Mouse (Mus musculus) limb, embryonic 11.5 days (tissue): Measurements from ENCODE around the gene Ppp1r37. TPM values are rescaled to one million over a fixed set of nuclear protein-coding genes. Genes with fewer than 3 reads are reported as not detected.

Experiments used
- ATAC-seq: fragments of 200-750 bp; cut with Nextera tagmentation; 2 replicates; pipeline ENCODE4 v1.8.0; 2017; ENCODE audit warnings: low read depth; ENCODE audit not compliant: insufficient number of reproducible peaks, low FRiP score, low TSS enrichment
- DNase-seq: peaks from one replicate; pipeline ENCODE4 v3.0.0-alpha.2; 2015; ENCODE audit warnings: low spot score
- H3K27ac ChIP-seq: fragments of 300-500 bp; sonication (generic); replicated peaks from 2 replicates; pipeline ENCODE4 v1.5.1; 2014; ENCODE audit warnings: low read depth, mild to moderate bottlenecking, low read length
- H3K27me3 ChIP-seq: fragments of 300-500 bp; sonication (generic); 2 replicates; pipeline ENCODE4 v1.6.1; 2014; ENCODE audit warnings: mild to moderate bottlenecking, low read length, mixed read lengths; ENCODE audit not compliant: control insufficient read depth, insufficient read depth
- H3K36me3 ChIP-seq: fragments of 300-500 bp; sonication (generic); 2 replicates; pipeline ENCODE4 v1.6.1; 2014; ENCODE audit warnings: mild to moderate bottlenecking, low read length, moderate library complexity, mixed read lengths; ENCODE audit not compliant: control insufficient read depth, insufficient read depth
- H3K4me1 ChIP-seq: fragments of 300-500 bp; sonication (generic); 2 replicates; pipeline ENCODE4 v1.6.1; 2014; ENCODE audit warnings: low read length, mixed read lengths; ENCODE audit not compliant: control insufficient read depth, insufficient read depth
- H3K4me2 ChIP-seq: fragments of 300-500 bp; sonication (generic); 2 replicates; pipeline ENCODE4 v1.6.1; 2014; ENCODE audit warnings: low read depth, mild to moderate bottlenecking, moderate library complexity; ENCODE audit not compliant: severe bottlenecking
- H3K4me3 ChIP-seq: fragments of 300-500 bp; sonication (generic); 2 replicates; pipeline ENCODE4 v1.5.1; 2014; ENCODE audit warnings: low read depth, low read length
- H3K9ac ChIP-seq: fragments of 300-500 bp; sonication (generic); 2 replicates; pipeline ENCODE4 v1.6.1; 2014; ENCODE audit warnings: mild to moderate bottlenecking, low read length
- H3K9me3 ChIP-seq: fragments of 300-500 bp; sonication (generic); 2 replicates; pipeline ENCODE4 v1.6.1; 2016; ENCODE audit warnings: low read length; ENCODE audit not compliant: control insufficient read depth
- WGBS: fragments of 180-500 bp; shearing (Covaris S2); extraction: QIAGEN DNeasy Blood & Tissue Kit; methylation state at CpG from one replicate; pipeline ENCODE4 v1.1.7; 2014; 5-methylcytosine and 5-hydroxymethylcytosine counted together
- polyA plus RNA-seq: library from polyadenylated mRNA; unstranded; fragments of >200 nt; fragmentation: Nextera tagmentation; extraction: Ambion mirVana; gene quantifications from 2 replicates; pipeline ENCODE4 v1.2.1, GENCODE M21; 2014

Gene Ppp1r37
- polyA plus RNA-seq, 1 experiment from 2014 or later: 5.5 TPM

- no peak overlapping the region for H3K4me3 ChIP-seq
- H3K36me3 ChIP-seq: no peaks in the 10 kb centered on the region; the same call in none of the 2 replicates
- WGBS: 82% methylated on average over 7 of the region's 7 CpGs
- H3K9me3 ChIP-seq: no peaks in the 10 kb centered on the region
- DNase-seq: no peak
- H3K27ac ChIP-seq: no peak overlapping the region
- no peak for ATAC-seq
- no peaks in the 10 kb centered on the region for H3K27me3 ChIP-seq
- H3K4me2 ChIP-seq: no peak overlapping the region
- 0 out of 2 replicates have a peak, but pooled peaks cover 3% of the 10 kb centered on the region for H3K4me1 ChIP-seq
- no peak overlapping the region for H3K9ac ChIP-seq
Measured at GRCm38 (mm10) chr7:19541681-19542154, 21.2 kb downstream of the Ppp1r37 start.

GRCm38 (mm10) chr7:19540771-19541566, 21.9 kb downstream of the Ppp1r37 start:
- H3K27me3 ChIP-seq: no peaks in the 10 kb centered on the region

GRCm38 (mm10) chr7:19534676-19535075, 28.2 kb downstream of the Ppp1r37 start:
- ATAC-seq: no peak
- Histone ChIP-seq H3K4me2 (no peak overlapping the region), H3K4me3 (no peak overlapping the region), H3K27ac (no peak overlapping the region), H3K9ac (no peak overlapping the region), H3K27me3 (no peaks in the 10 kb centered on the region), H3K4me1 (0 out of 2 replicates have a peak, but pooled peaks cover 2% of the 10 kb centered on the region), H3K36me3 (peaks cover 40% of the 10 kb centered on the region), H3K9me3 (no peaks in the 10 kb centered on the region)
- WGBS: 90% methylated on average over 10 of the region's 10 CpGs
- no peak for DNase-seq

More at GRCm38 (mm10) chr7:19540771-19541566, 21.9 kb downstream of the Ppp1r37 start:
- 0 out of 2 replicates have a peak, but pooled peaks cover 2% of the 10 kb centered on the region for H3K4me1 ChIP-seq
- H3K9ac ChIP-seq: no peak overlapping the region
- WGBS: 94% methylated on average over 2 of the region's 2 CpGs
- ATAC-seq (no peak), DNase-seq (no peak)
- no peaks in the 10 kb centered on the region; the same call in none of the 2 replicates for H3K36me3 ChIP-seq
- H3K9me3 ChIP-seq: no peaks in the 10 kb centered on the region
- no peak overlapping the region for H3K4me3 ChIP-seq
- H3K27ac ChIP-seq: no peak overlapping the region
- no peak overlapping the region for H3K4me2 ChIP-seq

DNA sequence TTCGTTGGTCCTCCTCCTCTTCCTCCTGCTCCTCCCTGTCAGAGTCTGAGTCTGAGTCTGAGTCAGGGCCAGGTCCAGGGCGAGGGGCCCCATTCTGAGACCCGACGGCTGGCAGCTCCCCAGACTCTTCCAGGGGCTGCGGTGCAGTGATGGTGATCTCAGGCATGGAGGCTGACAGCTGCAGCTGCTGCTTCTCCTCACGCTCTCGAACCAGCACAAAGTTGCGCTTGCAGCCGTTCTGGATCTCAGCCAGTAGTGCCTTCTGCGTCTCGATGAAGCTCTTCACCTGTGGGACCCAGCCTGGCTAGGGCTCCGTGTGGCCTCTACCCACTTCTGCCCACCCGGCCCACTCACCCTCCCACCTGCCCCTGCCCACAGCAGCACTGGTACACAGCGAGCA, 30.6 kb downstream of the Ppp1r37 start:
- no peak overlapping the region for H3K4me2 ChIP-seq
- peaks cover 40% of the 10 kb centered on the region for H3K36me3 ChIP-seq
- DNase-seq: no peak
- no peak overlapping the region for H3K9ac ChIP-seq
- 95% methylated on average over 14 of the region's 14 CpGs for WGBS
- H3K27me3 ChIP-seq: no peaks in the 10 kb centered on the region
- ATAC-seq: no peak
- H3K4me3 ChIP-seq: no peak overlapping the region
- H3K4me1 ChIP-seq: 0 out of 2 replicates have a peak, but pooled peaks cover 2% of the 10 kb centered on the region
- no peak overlapping the region for H3K27ac ChIP-seq
- no peaks in the 10 kb centered on the region for H3K9me3 ChIP-seq

- ATAC-seq (no peak), DNase-seq (no peak)
- WGBS: 63% methylated on average over 10 of the region's 10 CpGs
- Histone ChIP-seq H3K9me3 (no peaks in the 10 kb centered on the region), H3K4me1 (0 out of 2 replicates have a peak, but pooled peaks cover under 1% of the 10 kb centered on the region), H3K4me2 (no peak overlapping the region), H3K27ac (no peak overlapping the region), H3K36me3 (peaks cover 40% of the 10 kb centered on the region), H3K4me3 (no peak overlapping the region), H3K27me3 (no peaks in the 10 kb centered on the region), H3K9ac (no peak overlapping the region)
Measured at GRCm38 (mm10) chr7:19531077-19531476, 31.8 kb downstream of the Ppp1r37 start.

DNA sequence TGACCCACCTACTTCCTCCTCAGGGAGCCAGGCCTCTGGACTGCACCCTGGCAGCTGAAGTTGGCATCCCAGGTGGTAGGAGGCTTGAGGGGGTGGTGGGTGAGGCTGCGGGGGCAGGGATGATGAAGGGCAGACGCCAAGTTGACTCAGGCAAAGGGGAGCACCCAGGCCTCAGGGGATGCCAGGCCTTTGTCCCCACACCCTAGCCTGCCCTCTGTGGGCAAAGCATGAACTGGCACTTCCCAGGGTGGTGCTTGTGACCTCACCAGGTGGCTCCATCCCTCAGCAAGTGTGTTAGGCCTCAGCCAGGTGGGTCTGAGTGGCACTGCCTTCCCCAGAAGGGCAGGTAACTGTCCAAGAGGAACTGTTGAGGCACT, 37.8 kb downstream of the Ppp1r37 start:
- H3K4me3 ChIP-seq: no peak overlapping the region; the same call in 1 of the 2 replicates
- H3K9ac ChIP-seq: no peak overlapping the region
- 52% methylated on average over 2 of the region's 2 CpGs for WGBS

DNA sequence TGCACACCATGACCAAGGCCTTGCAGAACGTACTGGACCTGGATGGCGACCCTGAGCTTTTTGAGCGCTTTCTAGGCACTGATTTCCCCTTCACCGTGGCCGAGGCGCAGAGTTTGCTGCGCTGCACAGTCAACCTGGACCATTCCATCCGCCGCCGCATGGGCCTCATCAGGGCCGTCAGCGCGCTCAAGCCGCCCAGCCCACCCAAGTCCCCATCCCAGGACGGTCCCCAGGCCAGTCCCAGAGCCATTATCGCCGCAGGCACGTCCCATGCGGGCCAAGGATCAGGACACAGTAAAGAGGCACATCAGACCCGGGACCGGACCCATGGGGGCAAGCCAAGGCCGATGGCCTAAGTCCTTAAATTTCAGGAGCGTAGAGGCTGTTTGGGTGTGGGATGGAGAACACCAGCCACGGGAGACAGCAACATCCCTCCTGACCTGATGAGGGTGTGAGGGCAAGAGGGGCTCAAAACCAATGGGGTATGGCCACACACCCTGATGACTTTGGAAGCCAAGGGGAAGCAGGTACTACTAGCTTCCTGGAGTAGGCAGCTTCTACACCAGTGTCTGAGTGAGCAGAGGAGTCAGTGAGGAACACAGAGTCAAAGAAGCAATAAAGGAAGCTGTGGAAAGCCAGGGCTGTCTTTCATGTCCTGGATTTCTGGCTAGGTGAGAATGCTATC, 38.3 kb downstream of the Ppp1r37 start:
- WGBS: 17% methylated on average over 24 of the region's 24 CpGs
- peak overlapping the region; percentile 38 for H3K9ac ChIP-seq

More for the DNA sequence above, 37.8 kb downstream of the Ppp1r37 start:
- Histone ChIP-seq H3K4me2 (no peak overlapping the region), H3K27ac (no peak overlapping the region), H3K27me3 (peaks cover 51% of the 10 kb centered on the region), H3K4me1 (peaks cover 19% of the 10 kb centered on the region), H3K36me3 (no peaks in the 10 kb centered on the region), H3K9me3 (no peaks in the 10 kb centered on the region; the same call in 1 of the 2 replicates)
- no peak for DNase-seq
- no peak for ATAC-seq

GRCm38 (mm10) chr7:19523757-19524419, 39.0 kb downstream of the Ppp1r37 start:
- peak overlapping the region; percentile 77 for H3K4me2 ChIP-seq
- 3% methylated on average over 64 of the region's 64 CpGs for WGBS
- H3K9ac ChIP-seq: peak overlapping the region; percentile 38; the same call in 1 of the 2 replicates
- no peaks in the 10 kb centered on the region; the same call in 1 of the 2 replicates for H3K9me3 ChIP-seq
- peaks cover 23% of the 10 kb centered on the region for H3K4me1 ChIP-seq
- peaks cover 63% of the 10 kb centered on the region for H3K27me3 ChIP-seq
- no peak overlapping the region for H3K27ac ChIP-seq
- no peak for ATAC-seq
- peak overlapping the region; percentile 28 for H3K4me3 ChIP-seq
- no peaks in the 10 kb centered on the region for H3K36me3 ChIP-seq
- DNase-seq: peak; percentile 81

More for the DNA sequence above, 38.3 kb downstream of the Ppp1r37 start:
- DNase-seq (no peak), ATAC-seq (no peak)
- Histone ChIP-seq H3K36me3 (no peaks in the 10 kb centered on the region), H3K9me3 (no peaks in the 10 kb centered on the region; the same call in 1 of the 2 replicates), H3K27ac (no peak overlapping the region), H3K4me3 (peak overlapping the region; percentile 28), H3K4me1 (peaks cover 23% of the 10 kb centered on the region), H3K27me3 (peaks cover 56% of the 10 kb centered on the region), H3K4me2 (peak overlapping the region; percentile 77)
